Mouse (Mus musculus) liver, embryonic 14.5 days (tissue): ENCODE results near the gene Rph3a. TPM values are rescaled to one million over a fixed set of nuclear protein-coding genes. Genes with fewer than 3 reads are reported as not detected.
"Not testable (repeated sequence)": the region's sequence is repeated elsewhere in the genome, so short reads cannot be mapped to it uniquely, and the experiment has no call there.

ENCODE experiments used
- ATAC-seq: fragments of 200-750 bp; cut with Nextera tagmentation; 2 replicates; pipeline ENCODE4 v1.8.0; 2017; ENCODE audit warnings: moderate number of reproducible peaks, mild to moderate bottlenecking, moderate library complexity; ENCODE audit not compliant: insufficient read depth
- DNase-seq, 3 experiments: peaks; one replicate each; pipeline ENCODE4 v3.0.0-alpha.2; 2012 to 2013; ENCODE audit warnings: low read depth in 3 of 3, low spot score in 3 of 3
- H3K27ac ChIP-seq: fragments of 300-500 bp; sonication (generic); 2 replicates; pipeline ENCODE4 v1.5.1; 2014; ENCODE audit warnings: moderate library complexity, mild to moderate bottlenecking, control low read depth, inconsistent platforms
- H3K27me3 ChIP-seq: fragments of 300-500 bp; sonication (generic); 2 replicates; pipeline ENCODE4 v1.6.1; 2014; ENCODE audit warnings: mild to moderate bottlenecking, low read length, moderate library complexity; ENCODE audit not compliant: control insufficient read depth, insufficient read depth
- H3K36me3 ChIP-seq: fragments of 300-500 bp; sonication (generic); replicated peaks from 2 replicates; pipeline ENCODE4 v1.6.1; 2014; ENCODE audit warnings: low read depth; ENCODE audit not compliant: control insufficient read depth, insufficient read depth
- H3K4me1 ChIP-seq, 2 experiments: fragments of 200-500 bp in 1 of 2; fragments of 300-500 bp in 1 of 2; sonication (generic) in 1 of 2; replicated peaks; 2 replicates each; pipeline ENCODE4 v1.6.1; 2012 to 2014; ENCODE audit warnings: antibody characterized with exemption in 1 of 2, inconsistent platforms in 1 of 2, low read length in 1 of 2; ENCODE audit not compliant: control insufficient read depth in 2 of 2, insufficient read depth in 2 of 2
- H3K4me2 ChIP-seq: fragments of 300-500 bp; sonication (generic); 2 replicates; pipeline ENCODE4 v1.6.1; 2014; ENCODE audit warnings: low read depth, mild to moderate bottlenecking, control low read depth, moderate library complexity
- H3K4me3 ChIP-seq, 2 experiments: fragments of 200-500 bp in 1 of 2; fragments of 300-500 bp in 1 of 2; sonication (generic) in 1 of 2; 2 replicates each; pipeline ENCODE4 v1.5.1; 2012 to 2014; ENCODE audit warnings: low read depth in 2 of 2, low read length in 2 of 2, mild to moderate bottlenecking in 2 of 2, control low read depth in 1 of 2, inconsistent platforms in 1 of 2, moderate library complexity in 1 of 2; ENCODE audit not compliant: insufficient read depth in 1 of 2
- H3K9ac ChIP-seq: fragments of 300-500 bp; sonication (generic); replicated peaks from 2 replicates; pipeline ENCODE4 v1.6.1; 2014; ENCODE audit warnings: mild to moderate bottlenecking, control low read depth, moderate library complexity
- H3K9me3 ChIP-seq: fragments of 300-500 bp; sonication (generic); 2 replicates; pipeline ENCODE4 v1.6.1; 2016; ENCODE audit warnings: low read length, mixed read lengths; ENCODE audit not compliant: control insufficient read depth
- CTCF ChIP-seq: IDR thresholded peaks from 2 replicates; pipeline ENCODE4 v1.5.1; 2016; ENCODE audit warnings: antibody characterized with exemption, low read depth, control low read depth
- EP300 ChIP-seq: IDR thresholded peaks from 2 replicates; pipeline ENCODE4 v1.6.1; 2016; ENCODE audit warnings: antibody characterized with exemption, low read depth
- WGBS: fragments of 180-500 bp; shearing (Covaris S2); extraction: QIAGEN DNeasy Blood & Tissue Kit; methylation state at CpG from one replicate; pipeline ENCODE4 v1.1.7; 2014; ENCODE audit not compliant: insufficient replicate concordance; 5-methylcytosine and 5-hydroxymethylcytosine counted together
- polyA plus RNA-seq, 2 experiments: library from polyadenylated mRNA; depleted of rRNA in 1 of 2; stranded (reverse) in 1 of 2; unstranded in 1 of 2; fragments of >200 nt; fragmentation: Nextera tagmentation in 1 of 2; extraction: Ambion mirVana in 1 of 2; gene quantifications; 2 replicates each; pipeline versions ENCODE4 v1.2.1 to v1.2.3; 2012 to 2014

Rph3a gene
- polyA plus RNA-seq, 2 experiments, result not detected

GRCm38 (mm10) chr5:120902056-120902455 is 107.8 kb downstream of the Rph3a start:
- Histone ChIP-seq H3K9ac (no peak overlapping the region), H3K4me3 (no peak overlapping the region), H3K27me3 (no peaks in the 10 kb centered on the region), H3K4me1 (no peaks in the 10 kb centered on the region), H3K9me3 (no peaks in the 10 kb centered on the region), H3K27ac (no peak overlapping the region), H3K36me3 (no peaks in the 10 kb centered on the region), H3K4me2 (no peak overlapping the region)
- WGBS, result 73% methylated on average over 5 of the region's 5 CpGs
- no peak for DNase-seq
- TF ChIP-seq CTCF, result no peak
- no peak for TF ChIP-seq EP300
- ATAC-seq, result no peak

- Histone ChIP-seq H3K4me2 (no peak overlapping the region), H3K9ac (no peak overlapping the region), H3K27me3 (no peaks in the 10 kb centered on the region), H3K27ac (no peak overlapping the region), H3K4me1 (no peaks in the 10 kb centered on the region), H3K9me3 (no peaks in the 10 kb centered on the region), H3K36me3 (no peaks in the 10 kb centered on the region), H3K4me3 (no peak overlapping the region)
- DNase-seq (no peak), ATAC-seq (no peak)
- 20% methylated on average over 1 of the region's 1 CpGs for WGBS
- TF ChIP-seq CTCF (no peak), EP300 (no peak)
Observed at GRCm38 (mm10) chr5:120900666-120901065, 109.2 kb downstream of the Rph3a start.

- no peaks in the 10 kb centered on the region for H3K9me3 ChIP-seq
- H3K9ac ChIP-seq, result no peak overlapping the region
- H3K4me1 ChIP-seq, result no peaks in the 10 kb centered on the region
- H3K4me3 ChIP-seq, result no peak overlapping the region
- H3K36me3 ChIP-seq, result no peaks in the 10 kb centered on the region
- DNase-seq (no peak), ATAC-seq (no peak)
- TF ChIP-seq EP300, result no peak
- TF ChIP-seq CTCF, result no peak
- no peaks in the 10 kb centered on the region for H3K27me3 ChIP-seq
- H3K4me2 ChIP-seq, result no peak overlapping the region
- no peak overlapping the region for H3K27ac ChIP-seq
Observed at GRCm38 (mm10) chr5:120898726-120899125, 111.2 kb downstream of the Rph3a start.

GRCm38 (mm10) chr5:120898307-120898706 is 111.6 kb downstream of the Rph3a start:
- no peak for DNase-seq
- Histone ChIP-seq H3K9me3 (no peaks in the 10 kb centered on the region), H3K36me3 (no peaks in the 10 kb centered on the region), H3K4me2 (no peak overlapping the region), H3K4me1 (no peaks in the 10 kb centered on the region), H3K27me3 (no peaks in the 10 kb centered on the region), H3K9ac (no peak overlapping the region), H3K4me3 (no peak overlapping the region), H3K27ac (no peak overlapping the region)
- no peak for TF ChIP-seq EP300
- WGBS, result 71% methylated on average over 6 of the region's 6 CpGs
- no peak for ATAC-seq

GRCm38 (mm10) chr5:120895231-120895900 is 114.5 kb downstream of the Rph3a start:
- DNase-seq (no peak), ATAC-seq (no peak)
- no peaks in the 10 kb centered on the region for H3K9me3 ChIP-seq
- TF ChIP-seq CTCF (no peak), EP300 (no peak)
- H3K36me3 ChIP-seq, result no peaks in the 10 kb centered on the region
- H3K9ac ChIP-seq, result no peak overlapping the region
- no peak overlapping the region for H3K4me2 ChIP-seq
- 73% methylated on average over 11 of the region's 11 CpGs for WGBS
- H3K4me1 ChIP-seq, result no peaks in the 10 kb centered on the region
- H3K27ac ChIP-seq, result no peak overlapping the region
- H3K27me3 ChIP-seq, result no peaks in the 10 kb centered on the region
- H3K4me3 ChIP-seq, result no peak overlapping the region

- ATAC-seq, result not testable (repeated sequence)
Observed at GRCm38 (mm10) chr5:120894692-120895091, 115.2 kb downstream of the Rph3a start.

GRCm38 (mm10) chr5:120893866-120894265 is 116.0 kb downstream of the Rph3a start:
- H3K27me3 ChIP-seq, H3K9ac ChIP-seq, H3K4me3 ChIP-seq, H3K36me3 ChIP-seq, ATAC-seq, H3K4me1 ChIP-seq, H3K27ac ChIP-seq, H3K4me2 ChIP-seq, DNase-seq, H3K9me3 ChIP-seq: not testable (repeated sequence)
- 75% methylated on average over 4 of the region's 4 CpGs for WGBS

More at GRCm38 (mm10) chr5:120894692-120895091, 115.2 kb downstream of the Rph3a start:
- DNase-seq, H3K27me3 ChIP-seq, H3K4me1 ChIP-seq, H3K4me3 ChIP-seq, H3K27ac ChIP-seq, H3K36me3 ChIP-seq, H3K4me2 ChIP-seq, H3K9ac ChIP-seq, H3K9me3 ChIP-seq: not testable (repeated sequence)
- 38% methylated on average over 2 of the region's 2 CpGs for WGBS
